Mouse (Mus musculus) midbrain, postnatal 0 days (tissue): ENCODE results near the gene Mrpl4. TPM values are rescaled to one million over a fixed set of nuclear protein-coding genes. Genes with fewer than 3 reads are reported as not detected.

Experiments
- ATAC-seq: fragments of 200-750 bp; cut with Nextera tagmentation; 2 replicates; pipeline ENCODE4 v1.8.0; 2017; ENCODE audit warnings: moderate number of reproducible peaks, mild to moderate bottlenecking, moderate TSS enrichment, moderate library complexity; ENCODE audit not compliant: low FRiP score
- DNase-seq: peaks from one replicate; pipeline ENCODE4 v3.0.0-alpha.2; 2015; ENCODE audit warnings: low spot score
- H3K27ac ChIP-seq: fragments of 300-500 bp; sonication (generic); 2 replicates; pipeline ENCODE4 v1.5.1; 2014; ENCODE audit warnings: low read depth, mild to moderate bottlenecking, low read length, mixed read lengths
- H3K27me3 ChIP-seq: fragments of 300-500 bp; sonication (generic); 2 replicates; pipeline ENCODE4 v1.6.1; 2014; ENCODE audit warnings: low read length, control low read depth, mixed read lengths; ENCODE audit not compliant: insufficient read depth
- H3K36me3 ChIP-seq: fragments of 300-500 bp; sonication (generic); 2 replicates; pipeline ENCODE4 v1.6.1; 2014; ENCODE audit warnings: low read length, control low read depth, mixed read lengths; ENCODE audit not compliant: insufficient read depth
- H3K4me1 ChIP-seq: fragments of 300-500 bp; sonication (generic); 2 replicates; pipeline ENCODE4 v1.6.1; 2014; ENCODE audit warnings: mild to moderate bottlenecking, control low read depth, antibody characterized with exemption, low read length, mixed read lengths; ENCODE audit not compliant: insufficient read depth
- H3K4me2 ChIP-seq: fragments of 300-500 bp; sonication (generic); 2 replicates; pipeline ENCODE4 v1.6.1; 2014; ENCODE audit warnings: low read depth, mild to moderate bottlenecking, low read length, mixed read lengths; ENCODE audit not compliant: poor library complexity, severe bottlenecking
- H3K4me3 ChIP-seq: fragments of 300-500 bp; sonication (generic); 2 replicates; pipeline ENCODE4 v1.5.1; 2014; ENCODE audit warnings: low read depth, mild to moderate bottlenecking, low read length, moderate library complexity
- H3K9ac ChIP-seq: fragments of 300-500 bp; sonication (generic); replicated peaks from 2 replicates; pipeline ENCODE4 v1.6.1; 2014; ENCODE audit warnings: mild to moderate bottlenecking, low read length, moderate library complexity, mixed read lengths; ENCODE audit not compliant: poor library complexity, severe bottlenecking
- H3K9me3 ChIP-seq: fragments of 300-500 bp; sonication (generic); 2 replicates; pipeline ENCODE4 v1.6.1; 2016; ENCODE audit warnings: low read length, control low read depth
- CTCF ChIP-seq: IDR thresholded peaks from 2 replicates; pipeline ENCODE4 v1.5.1; 2016; ENCODE audit warnings: antibody characterized with exemption, mild to moderate bottlenecking
- WGBS: fragments of 180-500 bp; shearing (Covaris S2); extraction: QIAGEN DNeasy Blood & Tissue Kit; methylation state at CpG from one replicate; pipeline ENCODE4 v1.1.7; 2014; 5-methylcytosine and 5-hydroxymethylcytosine counted together
- polyA plus RNA-seq: library from polyadenylated mRNA; unstranded; fragments of >200 nt; fragmentation: Nextera tagmentation; extraction: Ambion mirVana; gene quantifications from 2 replicates; pipeline ENCODE4 v1.2.1, GENCODE M21; 2015
- total RNA-seq: library from RNA; depleted of rRNA; stranded (reverse); fragments of >200 nt; gene quantifications from 2 replicates; pipeline ENCODE4 v1.2.3, GENCODE M21; 2014

Mrpl4 gene
- total and polyA plus RNA-seq, 2 experiments from 2014 or later = 62.9 to 105 TPM

GRCm38 (mm10) chr9:21011846-21012312 lies 9.3 kb downstream of the Mrpl4 start:
- DNase-seq = no peak
- no peak for ATAC-seq
- 75% methylated on average over 5 of the region's 5 CpGs for WGBS
- no peaks in the 10 kb centered on the region for H3K9me3 ChIP-seq
- TF ChIP-seq CTCF = no peak
- H3K4me2 ChIP-seq = no peak overlapping the region
- H3K9ac ChIP-seq = no peak overlapping the region
- no peaks in the 10 kb centered on the region for H3K4me1 ChIP-seq
- H3K27ac ChIP-seq = no peak overlapping the region
- H3K36me3 ChIP-seq = peaks cover 20% of the 10 kb centered on the region
- H3K27me3 ChIP-seq = peaks cover 17% of the 10 kb centered on the region; the same call in 1 of the 2 replicates
- H3K4me3 ChIP-seq = no peak overlapping the region

GRCm38 (mm10) chr9:21012368-21012767 lies 9.8 kb downstream of the Mrpl4 start:
- H3K9me3 ChIP-seq = no peaks in the 10 kb centered on the region
- no peak overlapping the region for H3K27ac ChIP-seq
- no peak overlapping the region for H3K9ac ChIP-seq
- peaks cover 15% of the 10 kb centered on the region for H3K36me3 ChIP-seq
- 50% methylated on average over 1 of the region's 1 CpGs for WGBS
- peaks cover 22% of the 10 kb centered on the region for H3K27me3 ChIP-seq
- DNase-seq (no peak), ATAC-seq (no peak)
- no peak overlapping the region for H3K4me3 ChIP-seq
- H3K4me1 ChIP-seq = no peaks in the 10 kb centered on the region
- TF ChIP-seq CTCF = no peak
- no peak overlapping the region for H3K4me2 ChIP-seq

GRCm38 (mm10) chr9:21014691-21015570 lies 12.4 kb downstream of the Mrpl4 start:
- 2% methylated on average over 28 of the region's 29 CpGs for WGBS
- Histone ChIP-seq H3K9ac (no peak overlapping the region), H3K4me3 (0 out of 2 replicates have a peak overlapping the region, but pooled peaks have one; percentile 7), H3K9me3 (no peaks in the 10 kb centered on the region), H3K36me3 (no peaks in the 10 kb centered on the region), H3K4me1 (no peaks in the 10 kb centered on the region), H3K4me2 (peak overlapping the region; percentile 36), H3K27me3 (peaks cover 28% of the 10 kb centered on the region), H3K27ac (no peak overlapping the region)
- no peak; the same call in 1 of the 2 replicates for ATAC-seq
- no peak for DNase-seq
- no peak for TF ChIP-seq CTCF

GRCm38 (mm10) chr9:21015571-21016130 lies 13.1 kb downstream of the Mrpl4 start, which contains the start of gene Icam1:
Gene Icam1, plus strand, starts transcription at chr9:21015985.
- Histone ChIP-seq H3K9ac (no peak within 1 kb of the TSS), H3K9me3 (no peaks in the 10 kb centered on the region), H3K4me2 (peak within 1 kb of the TSS; percentile 36), H3K4me3 (peak within 1 kb of the TSS; percentile 20), H3K4me1 (no peaks in the 10 kb centered on the region), H3K36me3 (no peaks in the 10 kb centered on the region), H3K27me3 (peaks cover 28% of the 10 kb centered on the region), H3K27ac (no peak within 1 kb of the TSS)
- ATAC-seq = no peak; the same call in 1 of the 2 replicates
- no peak for DNase-seq
- 2% methylated on average over 30 of the region's 30 CpGs for WGBS
- no peak for TF ChIP-seq CTCF

- TF ChIP-seq CTCF = no peak
- no peaks in the 10 kb centered on the region for H3K36me3 ChIP-seq
- peaks cover 28% of the 10 kb centered on the region for H3K27me3 ChIP-seq
- H3K4me1 ChIP-seq = no peaks in the 10 kb centered on the region
- ATAC-seq = no peak
- WGBS = 4% methylated on average over 17 of the region's 17 CpGs
- no peak for DNase-seq
- no peak overlapping the region for H3K9ac ChIP-seq
- no peak overlapping the region for H3K4me2 ChIP-seq
- 0 out of 2 replicates have a peak overlapping the region, but pooled peaks have one; percentile 20 for H3K4me3 ChIP-seq
- H3K27ac ChIP-seq = no peak overlapping the region
- no peaks in the 10 kb centered on the region for H3K9me3 ChIP-seq
Observed at GRCm38 (mm10) chr9:21016331-21017176, 14.0 kb downstream of the Mrpl4 start.
